Mouse (Mus musculus) stomach, postnatal 0 days (tissue): Measurements from ENCODE around the gene Nr2e3.

Experiments
- CTCF ChIP-seq: IDR thresholded peaks from 2 replicates; pipeline ENCODE4 v1.5.1; 2016; ENCODE audit warnings: antibody characterized with exemption, low read depth, mild to moderate bottlenecking, moderate library complexity
- EP300 ChIP-seq: optimal IDR thresholded peaks from 2 replicates; pipeline ENCODE3; 2016; ENCODE audit warnings: antibody characterized with exemption

GRCm38 (mm10) chr9:59965046-59965445 lies 4.6 kb upstream of the Nr2e3 start:
- TF ChIP-seq CTCF: no peak
- no peak for TF ChIP-seq EP300
